Mouse (Mus musculus) liver, postnatal 0 days (tissue): ENCODE results near the gene Qser1. TPM values are rescaled to one million over a fixed set of nuclear protein-coding genes. Genes with fewer than 3 reads are reported as not detected.

ENCODE experiments used
- ATAC-seq: fragments of 200-750 bp; cut with Nextera tagmentation; 2 replicates; pipeline ENCODE4 v1.8.0; 2017; ENCODE audit warnings: mild to moderate bottlenecking, moderate library complexity
- DNase-seq: peaks from one replicate; pipeline ENCODE4 v3.0.0-alpha.2; 2016
- H3K27ac ChIP-seq: fragments of 300-500 bp; sonication (generic); 2 replicates; pipeline ENCODE4 v1.5.1; 2014; ENCODE audit warnings: antibody characterized with exemption, moderate library complexity, mild to moderate bottlenecking, low read depth
- H3K27me3 ChIP-seq: fragments of 300-500 bp; sonication (generic); 2 replicates; pipeline ENCODE4 v1.6.1; 2014; ENCODE audit warnings: low read length, control low read depth, mixed read lengths; ENCODE audit not compliant: insufficient read depth
- H3K36me3 ChIP-seq: fragments of 300-500 bp; sonication (generic); replicated peaks from 2 replicates; pipeline ENCODE4 v1.6.1; 2014; ENCODE audit warnings: mild to moderate bottlenecking, control low read depth, low read length, moderate library complexity, mixed read lengths; ENCODE audit not compliant: insufficient read depth
- H3K4me1 ChIP-seq: fragments of 300-500 bp; sonication (generic); 2 replicates; pipeline ENCODE4 v1.6.1; 2014; ENCODE audit warnings: antibody characterized with exemption, mild to moderate bottlenecking, control low read depth; ENCODE audit not compliant: insufficient read depth
- H3K4me2 ChIP-seq: fragments of 300-500 bp; sonication (generic); 2 replicates; pipeline ENCODE4 v1.6.1; 2014; ENCODE audit warnings: low read depth, mild to moderate bottlenecking, low read length, moderate library complexity, mixed read lengths
- H3K4me3 ChIP-seq: fragments of 300-500 bp; sonication (generic); 2 replicates; pipeline ENCODE4 v1.5.1; 2014; ENCODE audit warnings: low read depth, low read length
- H3K9ac ChIP-seq: fragments of 300-500 bp; sonication (generic); replicated peaks from 2 replicates; pipeline ENCODE4 v1.6.1; 2014; ENCODE audit warnings: mild to moderate bottlenecking, moderate library complexity
- H3K9me3 ChIP-seq: fragments of 300-500 bp; sonication (generic); 2 replicates; pipeline ENCODE4 v1.6.1; 2016; ENCODE audit warnings: mild to moderate bottlenecking, control low read depth, low read length, mixed read lengths
- CTCF ChIP-seq: sonication (generic); IDR thresholded peaks from 2 replicates; pipeline ENCODE4 v1.5.1; 2016; ENCODE audit warnings: antibody characterized with exemption, low read depth
- EP300 ChIP-seq: IDR thresholded peaks from 2 replicates; pipeline ENCODE4 v1.6.1; 2016; ENCODE audit warnings: antibody characterized with exemption, low read depth, mild to moderate bottlenecking
- WGBS: fragments of 180-500 bp; shearing (Covaris S2); extraction: QIAGEN DNeasy Blood & Tissue Kit; methylation state at CpG from one replicate; pipeline ENCODE4 v1.1.7; 2014; ENCODE audit not compliant: insufficient replicate concordance; 5-methylcytosine and 5-hydroxymethylcytosine counted together
- polyA plus RNA-seq: library from polyadenylated mRNA; unstranded; fragments of >200 nt; fragmentation: Nextera tagmentation; extraction: Ambion mirVana; gene quantifications from 2 replicates; pipeline ENCODE4 v1.2.1, GENCODE M21; 2015

Gene Qser1
- polyA plus RNA-seq, 1 experiment from 2014 or later: 1.2 TPM

DNA sequence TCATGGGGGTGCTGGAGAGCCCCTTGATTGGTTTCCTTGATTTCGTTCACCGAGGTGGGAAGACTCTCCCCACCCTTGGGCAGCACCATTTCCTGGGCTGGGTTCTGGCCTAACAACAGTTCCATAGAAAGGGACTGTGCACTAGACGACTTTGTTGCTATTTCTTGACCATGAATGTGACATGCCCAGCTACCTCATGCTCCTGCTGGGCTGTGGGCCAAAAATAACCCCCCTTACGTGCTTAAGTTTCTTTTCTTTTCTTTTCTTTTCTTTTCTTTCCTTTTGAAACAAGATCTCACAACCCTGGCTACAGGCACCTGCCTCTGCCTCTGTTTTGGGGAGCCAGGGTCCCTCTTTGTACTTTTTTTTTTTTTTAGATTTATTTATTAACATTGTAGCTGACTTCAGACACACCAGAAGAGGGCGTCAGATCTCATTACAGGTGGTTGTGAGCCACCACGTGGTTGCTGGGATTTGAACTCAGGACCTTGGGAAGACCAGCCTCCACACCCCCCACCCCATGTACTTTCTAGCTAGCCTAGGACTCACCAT lies 106.7 kb downstream of the Qser1 start:
- no peak for ATAC-seq
- Histone ChIP-seq H3K27ac (no peak overlapping the region), H3K4me2 (no peak overlapping the region), H3K9me3 (no peaks in the 10 kb centered on the region), H3K9ac (no peak overlapping the region), H3K4me1 (peaks cover 3% of the 10 kb centered on the region; the same call in 1 of the 2 replicates), H3K27me3 (no peaks in the 10 kb centered on the region), H3K4me3 (no peak overlapping the region), H3K36me3 (no peaks in the 10 kb centered on the region)
- WGBS: 51% methylated on average over 6 of the region's 6 CpGs
- TF ChIP-seq EP300 (no peak), CTCF (no peak)
- DNase-seq: no peak

Other genes with a start within 250 kb of the Qser1 start
- 23.0 and 24.3 TPM in 2 replicates for gene Cstf3, start 226.2 kb downstream of the Qser1 start, polyA plus RNA-seq
- 10.5 and 12.1 TPM in 2 replicates for gene Tcp11l1, start 104.6 kb downstream of the Qser1 start, polyA plus RNA-seq
- not detected in 2 replicates for gene Pin1rt1, start 100.4 kb downstream of the Qser1 start, polyA plus RNA-seq
- gene Depdc7, start 73.9 kb downstream of the Qser1 start, polyA plus RNA-seq: 20.6 and 21.6 TPM in 2 replicates
- gene Prrg4, start 33.1 kb upstream of the Qser1 start, polyA plus RNA-seq: 0.52 and 0.67 TPM in 2 replicates
- gene Ccdc73, start 51.0 kb upstream of the Qser1 start, polyA plus RNA-seq: 7.2 and 7.9 TPM in 2 replicates
- gene Eif3m, start 200.3 kb upstream of the Qser1 start, polyA plus RNA-seq: 126 and 128 TPM in 2 replicates